Mouse (Mus musculus) adrenal gland, adult 18-20 months (tissue): ENCODE measurements at regions not wholly inside any gene's neighbourhood (a gene's known extent, or its start where the extent isn't known, plus 50 kb on each side); places are given as distances from the start of the nearest gene placed in this dataset.
"Not testable (repeated sequence)": the region's sequence is repeated elsewhere in the genome, so short reads cannot be mapped to it uniquely, and the experiment has no call there.

Source experiments
- DNase-seq, 2 experiments: peaks; one replicate each; pipeline ENCODE4 v3.0.0; 2021 to 2022; ENCODE audit warnings: low spot score in 2 of 2

GRCm38 (mm10) chr17:15620746-15621694 lies 56.9 kb upstream of the Prdm9 start:
- DNase-seq, result no peak

- peak in 1 of 2 experiments; percentile 15 for DNase-seq
Measured at GRCm38 (mm10) chr17:15622913-15623312, 58.8 kb upstream of the Prdm9 start.

GRCm38 (mm10) chr17:15630792-15631191 lies 66.6 kb upstream of the Prdm9 start:
- no peak for DNase-seq

- DNase-seq, result no peak
Measured at GRCm38 (mm10) chr17:15631626-15632025, 67.5 kb upstream of the Prdm9 start.

- DNase-seq, result no peak
Measured at GRCm38 (mm10) chr17:15632090-15632489, 67.9 kb upstream of the Prdm9 start.

- not testable (repeated sequence) for DNase-seq
Measured at GRCm38 (mm10) chr17:15639111-15639865, 65.5 kb upstream of the Chd1 start.

GRCm38 (mm10) chr17:15640776-15641175 lies 64.0 kb upstream of the Chd1 start:
- no peak for DNase-seq

GRCm38 (mm10) chr17:15641764-15642163 lies 63.0 kb upstream of the Chd1 start:
- peak in 1 of 2 experiments; percentile 21 for DNase-seq

GRCm38 (mm10) chr17:15646768-15647167 lies 58.0 kb upstream of the Chd1 start:
- no peak for DNase-seq

GRCm38 (mm10) chr17:15650089-15650742 lies 54.6 kb upstream of the Chd1 start:
- no peak for DNase-seq

- DNase-seq, result no peak
Measured at GRCm38 (mm10) chr17:15651869-15652268, 52.9 kb upstream of the Chd1 start.
